Mouse (Mus musculus): ENCODE data around the gene Lsm3.

Lsm3 gene

DNA sequence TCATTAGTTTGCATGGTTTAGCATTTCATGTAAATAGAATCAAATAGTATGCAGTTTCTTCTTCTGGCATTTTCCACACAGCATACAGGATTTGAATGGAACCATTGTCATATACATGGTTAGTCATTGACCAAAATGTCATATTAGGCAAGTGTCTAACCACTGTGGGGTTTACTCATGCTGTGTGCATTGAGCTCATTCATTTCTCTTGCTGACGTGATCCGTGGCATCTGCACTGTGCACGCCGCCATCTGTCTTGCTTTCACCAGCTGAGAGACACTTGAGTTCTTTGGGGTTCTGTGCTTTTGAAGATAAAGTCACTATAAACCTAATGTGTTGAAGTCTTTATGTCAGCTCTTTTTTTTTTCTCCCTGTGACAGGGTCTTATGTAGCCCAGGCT, 43.6 kb downstream of the Lsm3 start:
- peak; percentile 42 to 55 for DNase-seq

DNA sequence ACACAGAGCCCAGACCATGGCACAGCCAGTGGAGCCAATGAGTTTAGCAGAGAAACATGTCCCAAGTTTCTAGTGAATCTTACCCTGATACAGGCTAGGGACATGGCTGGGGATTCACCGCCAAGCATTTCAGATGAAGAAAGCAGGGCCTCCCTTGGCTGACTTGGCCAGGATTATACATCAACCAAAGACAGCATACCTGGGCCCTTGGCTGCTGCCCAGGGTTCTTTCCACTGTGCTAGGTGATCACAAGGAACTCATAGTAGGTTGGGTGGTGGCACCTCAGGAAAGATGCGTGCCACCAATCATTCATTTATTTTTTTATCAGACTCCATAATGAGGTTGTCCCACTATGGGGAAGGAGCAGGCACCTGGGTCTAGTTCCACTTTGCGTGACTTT, 44.5 kb downstream of the Lsm3 start:
- no peak for DNase-seq

DNA sequence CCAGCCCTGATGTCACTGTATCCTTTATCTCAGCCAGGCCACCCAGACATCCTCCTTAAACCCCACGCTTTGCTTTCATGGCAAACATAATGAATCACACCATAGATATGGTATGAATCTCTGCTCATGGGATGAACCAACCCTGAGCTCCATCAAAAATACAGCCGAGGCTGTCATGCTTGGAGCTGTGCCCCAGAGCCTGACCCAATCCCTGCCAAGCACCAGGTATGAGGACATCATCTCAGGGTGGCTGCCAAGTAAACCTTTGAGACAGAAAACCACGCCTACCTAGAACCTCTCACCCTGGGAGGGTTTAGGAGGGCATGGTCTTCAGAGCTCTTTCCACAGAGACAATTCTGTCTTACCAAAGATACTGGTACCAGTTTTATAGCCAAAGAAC, 47.3 kb downstream of the Lsm3 start:
- DNase-seq: peak; percentile 76 to 77

DNA sequence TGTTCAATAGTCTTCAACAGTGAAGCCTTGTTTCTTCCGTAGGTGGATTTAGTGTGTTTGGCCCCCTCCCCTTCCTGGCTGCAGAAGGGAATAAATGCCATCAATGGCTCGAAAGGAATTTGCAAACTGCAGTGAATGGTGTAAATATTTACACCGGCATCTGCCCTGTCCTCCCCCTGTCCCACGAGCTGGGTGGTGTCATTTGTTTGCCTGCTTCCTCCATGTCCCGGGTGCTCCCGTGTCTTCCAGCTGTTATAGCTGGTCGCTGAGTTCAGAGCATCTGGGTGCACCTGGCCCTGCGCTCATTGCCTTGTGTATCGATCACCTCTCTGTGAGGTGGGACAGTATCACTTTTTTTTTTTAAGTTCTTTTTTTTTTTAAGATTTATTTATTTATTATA, 50.7 kb downstream of the Lsm3 start:
- DNase-seq: no peak

Measured in cerebellum, postnatal 10 days (tissue).